Mouse (Mus musculus): ENCODE measurements around the gene Swap70. TPM values are rescaled to one million over a fixed set of nuclear protein-coding genes. Genes with fewer than 3 reads are reported as not detected.

Swap70 gene
- polyA plus RNA-seq, 1 experiment from 2014 or later, result 23.3 TPM

GRCm38 (mm10) chr7:110245128-110245527 lies 23.6 kb downstream of the Swap70 start:
- WGBS, result 89% methylated on average over 9 of the region's 9 CpGs
- peaks cover 4% of the 10 kb centered on the region; the same call in 1 of the 2 replicates for H3K4me1 ChIP-seq (replicated peaks; ENCODE audit: insufficient read depth, low read length)
- H3K27me3 ChIP-seq (ENCODE audit: insufficient read depth, low read length), result no peaks in the 10 kb centered on the region
- DNase-seq (ENCODE audit: low spot score) (no peak), ATAC-seq (replicated peaks; ENCODE audit: low FRiP score, low read depth) (no peak)
- no peak overlapping the region for H3K4me3 ChIP-seq (replicated peaks; ENCODE audit: low read depth, low read length)
- no peak overlapping the region for H3K4me2 ChIP-seq (ENCODE audit: low read length)
- no peak for TF ChIP-seq CTCF (IDR thresholded peaks at IDR 0.05; ENCODE audit: low read depth)
- no peaks in the 10 kb centered on the region for H3K9me3 ChIP-seq (replicated peaks; ENCODE audit: low read length)
- H3K9ac ChIP-seq (ENCODE audit: low read depth, low read length), result no peak overlapping the region
- no peak overlapping the region for H3K27ac ChIP-seq
- no peaks in the 10 kb centered on the region for H3K36me3 ChIP-seq (ENCODE audit: insufficient read depth, low read length)

DNA sequence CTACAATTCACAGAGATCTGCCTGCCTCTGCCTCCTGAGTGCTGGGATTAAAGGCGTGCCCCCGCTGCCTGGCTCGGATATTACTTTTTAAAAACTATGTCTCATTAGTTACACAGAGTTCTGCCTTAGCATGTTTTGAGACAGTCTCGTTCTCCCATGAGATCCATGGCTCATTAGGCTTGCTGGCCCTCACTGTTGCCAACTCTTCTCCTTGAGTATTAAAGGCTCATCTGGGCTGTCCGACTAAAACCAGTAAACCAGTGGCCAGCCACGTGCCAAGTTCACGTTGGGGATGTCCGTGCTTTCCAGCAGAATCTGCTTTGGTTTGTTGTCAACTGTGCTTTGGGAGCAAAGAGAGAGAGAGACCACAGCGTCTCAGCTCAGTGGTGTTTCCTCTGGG lies 25.0 kb downstream of the Swap70 start:
- Histone ChIP-seq H3K9ac (ENCODE audit: low read depth, low read length) (no peak overlapping the region), H3K4me2 (ENCODE audit: low read length) (no peak overlapping the region), H3K4me3 (replicated peaks; ENCODE audit: low read depth, low read length) (no peak overlapping the region), H3K4me1 (replicated peaks; ENCODE audit: insufficient read depth, low read length) (peaks cover 4% of the 10 kb centered on the region; the same call in 1 of the 2 replicates), H3K36me3 (ENCODE audit: insufficient read depth, low read length) (no peaks in the 10 kb centered on the region), H3K27ac (no peak overlapping the region), H3K9me3 (replicated peaks; ENCODE audit: low read length) (no peaks in the 10 kb centered on the region), H3K27me3 (ENCODE audit: insufficient read depth, low read length) (no peaks in the 10 kb centered on the region)
- ATAC-seq (replicated peaks; ENCODE audit: low FRiP score, low read depth) (no peak), DNase-seq (ENCODE audit: low spot score) (no peak)
- WGBS, result 86% methylated on average over 9 of the region's 9 CpGs
- no peak for TF ChIP-seq CTCF (IDR thresholded peaks at IDR 0.05; ENCODE audit: low read depth)

DNA sequence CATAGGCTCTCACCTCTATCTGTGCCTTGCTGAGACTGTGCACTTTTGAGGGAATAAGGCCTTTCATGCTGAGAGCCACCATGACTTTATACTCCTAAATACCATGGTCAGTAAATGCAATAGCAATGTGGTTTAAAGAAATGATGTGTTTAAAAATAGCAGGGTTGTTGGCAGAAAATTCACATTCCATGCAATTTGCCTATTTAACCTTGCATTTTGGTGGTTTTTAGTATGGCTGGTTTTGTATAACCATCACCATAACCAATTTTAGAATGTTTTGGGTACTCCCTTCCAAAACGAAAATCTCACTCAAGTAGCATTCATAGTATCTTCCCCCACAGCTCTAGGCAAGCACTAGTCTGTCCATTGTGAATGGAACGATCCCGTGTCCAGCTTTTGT lies 26.3 kb downstream of the Swap70 start:
- no peak overlapping the region for H3K9ac ChIP-seq (ENCODE audit: low read depth, low read length)
- TF ChIP-seq CTCF (IDR thresholded peaks at IDR 0.05; ENCODE audit: low read depth), result no peak
- no peaks in the 10 kb centered on the region for H3K27me3 ChIP-seq (ENCODE audit: insufficient read depth, low read length)
- 95% methylated on average over 3 of the region's 3 CpGs for WGBS
- peaks cover 4% of the 10 kb centered on the region; the same call in 1 of the 2 replicates for H3K4me1 ChIP-seq (replicated peaks; ENCODE audit: insufficient read depth, low read length)
- no peaks in the 10 kb centered on the region for H3K9me3 ChIP-seq (replicated peaks; ENCODE audit: low read length)
- no peak overlapping the region for H3K27ac ChIP-seq
- H3K4me2 ChIP-seq (ENCODE audit: low read length), result no peak overlapping the region
- no peak overlapping the region for H3K4me3 ChIP-seq (replicated peaks; ENCODE audit: low read depth, low read length)
- ATAC-seq (replicated peaks; ENCODE audit: low FRiP score, low read depth) (no peak), DNase-seq (ENCODE audit: low spot score) (no peak)
- no peaks in the 10 kb centered on the region for H3K36me3 ChIP-seq (ENCODE audit: insufficient read depth, low read length)

GRCm38 (mm10) chr7:110248677-110249076 lies 27.2 kb downstream of the Swap70 start:
- WGBS, result 77% methylated on average over 4 of the region's 4 CpGs
- Histone ChIP-seq H3K9me3 (replicated peaks; ENCODE audit: low read length) (no peaks in the 10 kb centered on the region), H3K4me3 (replicated peaks; ENCODE audit: low read depth, low read length) (no peak overlapping the region), H3K9ac (ENCODE audit: low read depth, low read length) (no peak overlapping the region), H3K36me3 (ENCODE audit: insufficient read depth, low read length) (no peaks in the 10 kb centered on the region), H3K27me3 (ENCODE audit: insufficient read depth, low read length) (no peaks in the 10 kb centered on the region), H3K4me1 (replicated peaks; ENCODE audit: insufficient read depth, low read length) (peaks cover 4% of the 10 kb centered on the region; the same call in 1 of the 2 replicates), H3K4me2 (ENCODE audit: low read length) (no peak overlapping the region), H3K27ac (no peak overlapping the region)
- TF ChIP-seq CTCF (IDR thresholded peaks at IDR 0.05; ENCODE audit: low read depth), result no peak
- ATAC-seq (replicated peaks; ENCODE audit: low FRiP score, low read depth) (no peak), DNase-seq (ENCODE audit: low spot score) (no peak)

GRCm38 (mm10) chr7:110253861-110254260 lies 32.4 kb downstream of the Swap70 start:
- H3K4me2 ChIP-seq (ENCODE audit: low read length), result no peak overlapping the region
- no peak overlapping the region for H3K27ac ChIP-seq
- TF ChIP-seq CTCF (IDR thresholded peaks at IDR 0.05; ENCODE audit: low read depth), result no peak
- H3K4me1 ChIP-seq (replicated peaks; ENCODE audit: insufficient read depth, low read length), result peaks cover 11% of the 10 kb centered on the region; the same call in 1 of the 2 replicates
- no peaks in the 10 kb centered on the region for H3K27me3 ChIP-seq (ENCODE audit: insufficient read depth, low read length)
- no peaks in the 10 kb centered on the region for H3K9me3 ChIP-seq (replicated peaks; ENCODE audit: low read length)
- 57% methylated on average over 2 of the region's 2 CpGs for WGBS
- no peak overlapping the region for H3K9ac ChIP-seq (ENCODE audit: low read depth, low read length)
- DNase-seq (ENCODE audit: low spot score) (no peak), ATAC-seq (replicated peaks; ENCODE audit: low FRiP score, low read depth) (no peak)
- no peak overlapping the region for H3K4me3 ChIP-seq (replicated peaks; ENCODE audit: low read depth, low read length)
- no peaks in the 10 kb centered on the region for H3K36me3 ChIP-seq (ENCODE audit: insufficient read depth, low read length)

DNA sequence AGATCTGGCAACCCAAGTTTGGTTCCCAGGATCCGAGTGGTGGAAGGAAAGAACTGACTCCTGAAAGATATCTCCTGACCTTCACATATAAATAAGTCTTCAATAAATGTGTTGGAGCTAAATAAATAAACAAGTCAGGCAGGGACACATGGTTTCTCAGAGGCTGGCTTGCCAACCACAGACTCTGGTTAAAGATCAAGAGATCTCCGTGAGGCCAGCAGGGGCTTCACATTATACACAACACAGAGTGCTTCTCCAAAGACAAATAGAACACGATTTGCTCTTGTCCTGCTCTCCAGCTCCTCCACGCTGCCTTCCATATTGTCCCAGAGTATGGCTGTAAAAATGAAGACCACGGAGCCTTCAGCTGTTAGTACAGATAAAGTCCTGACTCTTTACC lies 32.9 kb downstream of the Swap70 start:
- Histone ChIP-seq H3K4me1 (replicated peaks; ENCODE audit: insufficient read depth, low read length) (peaks cover 10% of the 10 kb centered on the region; the same call in 1 of the 2 replicates), H3K9me3 (replicated peaks; ENCODE audit: low read length) (no peaks in the 10 kb centered on the region), H3K9ac (ENCODE audit: low read depth, low read length) (no peak overlapping the region), H3K27me3 (ENCODE audit: insufficient read depth, low read length) (no peaks in the 10 kb centered on the region), H3K36me3 (ENCODE audit: insufficient read depth, low read length) (no peaks in the 10 kb centered on the region), H3K4me3 (replicated peaks; ENCODE audit: low read depth, low read length) (no peak overlapping the region), H3K27ac (no peak overlapping the region), H3K4me2 (ENCODE audit: low read length) (no peak overlapping the region)
- DNase-seq (ENCODE audit: low spot score) (no peak), ATAC-seq (replicated peaks; ENCODE audit: low FRiP score, low read depth) (no peak)
- no peak for TF ChIP-seq CTCF (IDR thresholded peaks at IDR 0.05; ENCODE audit: low read depth)
- 72% methylated on average over 5 of the region's 5 CpGs for WGBS

DNA sequence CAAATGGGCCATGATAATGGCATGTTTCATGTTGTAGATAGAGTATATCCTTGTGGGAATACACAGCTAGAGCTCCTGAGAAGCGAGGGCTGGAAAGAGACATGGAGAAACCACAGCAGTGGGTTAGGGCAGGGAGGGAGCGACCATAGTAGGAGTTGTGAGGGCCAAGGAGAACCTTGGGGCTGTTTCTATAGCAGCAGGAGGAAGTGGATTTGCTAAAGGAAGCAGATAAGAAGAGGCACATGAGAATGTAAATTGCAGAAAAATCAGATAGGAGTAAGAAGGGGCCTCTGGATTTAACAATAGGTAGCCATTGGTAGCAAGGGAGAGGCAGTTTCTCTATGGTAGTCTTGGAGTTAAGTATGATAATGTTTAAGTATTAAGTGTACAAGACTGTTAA lies 35.5 kb downstream of the Swap70 start:
- H3K4me3 ChIP-seq (replicated peaks; ENCODE audit: low read depth, low read length), result no peak overlapping the region
- H3K27me3 ChIP-seq (ENCODE audit: insufficient read depth, low read length), result no peaks in the 10 kb centered on the region
- no peak overlapping the region for H3K9ac ChIP-seq (ENCODE audit: low read depth, low read length)
- H3K4me1 ChIP-seq (replicated peaks; ENCODE audit: insufficient read depth, low read length), result peaks cover 10% of the 10 kb centered on the region; the same call in 1 of the 2 replicates
- DNase-seq (ENCODE audit: low spot score), result no peak
- H3K36me3 ChIP-seq (ENCODE audit: insufficient read depth, low read length), result no peaks in the 10 kb centered on the region
- no peak for TF ChIP-seq CTCF (IDR thresholded peaks at IDR 0.05; ENCODE audit: low read depth)
- peak overlapping the region; percentile 31; the same call in 1 of the 2 replicates for H3K27ac ChIP-seq
- no peak for ATAC-seq (replicated peaks; ENCODE audit: low FRiP score, low read depth)
- H3K4me2 ChIP-seq (ENCODE audit: low read length), result no peak overlapping the region
- H3K9me3 ChIP-seq (replicated peaks; ENCODE audit: low read length), result no peaks in the 10 kb centered on the region
- 71% methylated on average over 2 of the region's 2 CpGs for WGBS

Measured in kidney, postnatal 0 days (tissue).